Mouse (Mus musculus): ENCODE measurements around the gene Spata31d1d. TPM values are rescaled to one million over a fixed set of nuclear protein-coding genes. Genes with fewer than 3 reads are reported as not detected.

The Spata31d1d gene
- polyA plus RNA-seq, 2 experiments = 0.02 to 0.03 TPM

DNA sequence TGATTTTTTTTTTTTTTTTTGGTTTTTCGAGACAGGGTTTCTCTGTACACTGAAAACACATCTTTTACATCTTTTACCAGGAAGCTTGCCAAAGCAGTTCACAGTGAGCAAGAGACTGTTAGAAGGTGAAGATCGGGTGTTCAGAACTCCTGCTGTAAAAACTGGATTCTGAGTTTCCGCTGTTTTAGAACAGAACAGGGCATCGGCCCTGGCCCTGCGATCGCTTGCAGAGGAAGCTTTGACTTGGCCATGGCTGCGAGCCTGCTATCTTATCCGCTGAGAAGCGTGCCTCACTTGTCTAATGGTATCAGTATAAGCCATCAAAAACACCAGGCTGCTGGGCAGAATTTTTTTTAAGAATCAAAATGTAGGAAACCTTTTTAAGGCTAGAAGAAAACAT, 39.3 kb upstream of the Spata31d1d start:
- peak overlapping the region; percentile 85 for H3K9ac ChIP-seq (replicated peaks)
- H3K36me3 ChIP-seq (replicated peaks; ENCODE audit: control insufficient read depth, insufficient read depth, low read depth) = peaks cover 65% of the 10 kb centered on the region
- no peaks in the 10 kb centered on the region for H3K9me3 ChIP-seq (ENCODE audit: control insufficient read depth, low read length)
- peak overlapping the region; percentile 96 for H3K27ac ChIP-seq
- no peak for TF ChIP-seq EP300 (IDR thresholded peaks at IDR 0.05; ENCODE audit: low read depth)
- no peak for TF ChIP-seq CTCF (IDR thresholded peaks at IDR 0.05; ENCODE audit: low read depth)
- H3K4me3 ChIP-seq (ENCODE audit: insufficient read depth in 1 of 2, low read depth in 2 of 2, low read length in 2 of 2) = peak overlapping the region; percentile 39 to 98
- ATAC-seq (ENCODE audit: insufficient read depth) (no peak), DNase-seq (ENCODE audit: low read depth in 3 of 3, low spot score in 3 of 3) (peak in 2 of 3 experiments; percentile 57)
- no peaks in the 10 kb centered on the region for H3K27me3 ChIP-seq (ENCODE audit: control insufficient read depth, insufficient read depth, low read length)
- peaks cover 37 to 48% of the 10 kb centered on the region in 2 experiments for H3K4me1 ChIP-seq (replicated peaks; ENCODE audit: control insufficient read depth in 2 of 2, insufficient read depth in 2 of 2, low read length in 1 of 2)
- 8% methylated on average over 9 of the region's 9 CpGs for WGBS (ENCODE audit: insufficient replicate concordance)
- H3K4me2 ChIP-seq (ENCODE audit: low read depth) = peak overlapping the region; percentile 74

- Histone ChIP-seq H3K27me3 (ENCODE audit: control insufficient read depth, insufficient read depth, low read length) (no peaks in the 10 kb centered on the region), H3K27ac (peak overlapping the region; percentile 96), H3K4me3 (ENCODE audit: insufficient read depth in 1 of 2, low read depth in 2 of 2, low read length in 2 of 2) (peak overlapping the region; percentile 76 to 98), H3K4me1 (replicated peaks; ENCODE audit: control insufficient read depth in 2 of 2, insufficient read depth in 2 of 2, low read length in 1 of 2) (peaks cover 41 to 51% of the 10 kb centered on the region in 2 experiments), H3K4me2 (ENCODE audit: low read depth) (peak overlapping the region; percentile 74), H3K36me3 (replicated peaks; ENCODE audit: control insufficient read depth, insufficient read depth, low read depth) (peaks cover 62% of the 10 kb centered on the region), H3K9ac (replicated peaks) (peak overlapping the region; percentile 85), H3K9me3 (ENCODE audit: control insufficient read depth, low read length) (no peaks in the 10 kb centered on the region)
- ATAC-seq (ENCODE audit: insufficient read depth) = peak; percentile 85
- peak; percentile 96 to 97 (median 96) for DNase-seq (ENCODE audit: low read depth in 3 of 3, low spot score in 3 of 3)
- under 1% methylated on average over 28 of the region's 28 CpGs for WGBS (ENCODE audit: insufficient replicate concordance)
- TF ChIP-seq EP300 (IDR thresholded peaks at IDR 0.05; ENCODE audit: low read depth) = peak; percentile 93
- peak; percentile 78 for TF ChIP-seq CTCF (IDR thresholded peaks at IDR 0.05; ENCODE audit: low read depth)
Measured at GRCm38 (mm10) chr13:59770164-59770562, 38.6 kb upstream of the Spata31d1d start.

- peaks cover 41 to 51% of the 10 kb centered on the region in 2 experiments for H3K4me1 ChIP-seq (replicated peaks; ENCODE audit: control insufficient read depth in 2 of 2, insufficient read depth in 2 of 2, low read length in 1 of 2)
- H3K9me3 ChIP-seq (ENCODE audit: control insufficient read depth, low read length) = no peaks in the 10 kb centered on the region
- peak within 1 kb of the TSS; percentile 96 for H3K27ac ChIP-seq
- peak within 1 kb of the TSS; percentile 76 to 98 for H3K4me3 ChIP-seq (ENCODE audit: insufficient read depth in 1 of 2, low read depth in 2 of 2, low read length in 2 of 2)
- H3K36me3 ChIP-seq (replicated peaks; ENCODE audit: control insufficient read depth, insufficient read depth, low read depth) = peaks cover 56% of the 10 kb centered on the region
- H3K9ac ChIP-seq (replicated peaks) = peak within 1 kb of the TSS; percentile 99
- no peaks in the 10 kb centered on the region for H3K27me3 ChIP-seq (ENCODE audit: control insufficient read depth, insufficient read depth, low read length)
- WGBS (ENCODE audit: insufficient replicate concordance) = under 1% methylated on average over 91 of the region's 91 CpGs
- TF ChIP-seq CTCF (IDR thresholded peaks at IDR 0.05; ENCODE audit: low read depth) (no peak), EP300 (IDR thresholded peaks at IDR 0.05; ENCODE audit: low read depth) (no peak)
- DNase-seq (ENCODE audit: low read depth in 3 of 3, low spot score in 3 of 3) (peak; percentile 94 to 96 (median 96)), ATAC-seq (ENCODE audit: insufficient read depth) (peak; percentile 93)
- H3K4me2 ChIP-seq (ENCODE audit: low read depth) = peak within 1 kb of the TSS; percentile 90
Measured at GRCm38 (mm10) chr13:59769296-59770163, 38.0 kb upstream of the Spata31d1d start, which contains the start of gene Isca1. Gene Isca1 (minus strand): TSS chr13:59769810.

DNA sequence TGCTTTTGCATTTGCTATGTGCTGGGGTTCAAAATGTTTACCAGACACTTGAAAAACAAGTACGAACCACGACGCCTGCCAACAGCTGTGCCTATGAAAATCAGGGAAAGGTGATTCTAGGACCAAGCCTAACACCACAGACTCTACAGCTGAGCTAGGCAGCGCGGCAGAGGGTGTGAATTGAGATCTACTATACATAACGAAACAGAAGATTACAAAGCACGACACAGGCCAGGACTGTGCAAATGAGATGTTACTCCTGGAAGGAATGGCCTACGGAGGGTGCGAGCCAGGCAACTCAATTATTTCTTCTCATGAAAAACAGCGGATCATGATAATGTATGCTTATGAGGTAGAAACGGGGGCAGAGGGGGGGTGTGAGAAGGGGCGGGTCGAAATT, 37.0 kb upstream of the Spata31d1d start:
- 18% methylated on average over 13 of the region's 13 CpGs for WGBS (ENCODE audit: insufficient replicate concordance)
- peaks cover 54% of the 10 kb centered on the region for H3K36me3 ChIP-seq (replicated peaks; ENCODE audit: control insufficient read depth, insufficient read depth, low read depth)
- ATAC-seq (ENCODE audit: insufficient read depth) = no peak
- H3K9me3 ChIP-seq (ENCODE audit: control insufficient read depth, low read length) = no peaks in the 10 kb centered on the region
- H3K27me3 ChIP-seq (ENCODE audit: control insufficient read depth, insufficient read depth, low read length) = no peaks in the 10 kb centered on the region
- H3K9ac ChIP-seq (replicated peaks) = peak overlapping the region; percentile 99
- peak overlapping the region; percentile 90 for H3K4me2 ChIP-seq (ENCODE audit: low read depth)
- peaks cover 46 to 59% of the 10 kb centered on the region in 2 experiments for H3K4me1 ChIP-seq (replicated peaks; ENCODE audit: control insufficient read depth in 2 of 2, insufficient read depth in 2 of 2, low read length in 1 of 2)
- peak overlapping the region; percentile 67 to 98 for H3K4me3 ChIP-seq (ENCODE audit: insufficient read depth in 1 of 2, low read depth in 2 of 2, low read length in 2 of 2)
- peak overlapping the region; percentile 96 for H3K27ac ChIP-seq
- DNase-seq (ENCODE audit: low read depth in 3 of 3, low spot score in 3 of 3) = no peak
- TF ChIP-seq EP300 (IDR thresholded peaks at IDR 0.05; ENCODE audit: low read depth) = no peak
- TF ChIP-seq CTCF (IDR thresholded peaks at IDR 0.05; ENCODE audit: low read depth) = no peak

Measured in liver, embryonic 14.5 days (tissue).